Mouse (Mus musculus): Measurements from ENCODE around the gene St6galnac3.

Gene St6galnac3

GRCm38 (mm10) chr3:153337221-153337620, 387.8 kb downstream of the St6galnac3 start:
- DNase-seq = no peak

- DNase-seq = no peak
These were observed 390.7 kb downstream of the St6galnac3 start for GRCm38 (mm10) chr3:153334152-153334825.

GRCm38 (mm10) chr3:153324307-153324706, 400.7 kb downstream of the St6galnac3 start:
- DNase-seq = no peak

DNA sequence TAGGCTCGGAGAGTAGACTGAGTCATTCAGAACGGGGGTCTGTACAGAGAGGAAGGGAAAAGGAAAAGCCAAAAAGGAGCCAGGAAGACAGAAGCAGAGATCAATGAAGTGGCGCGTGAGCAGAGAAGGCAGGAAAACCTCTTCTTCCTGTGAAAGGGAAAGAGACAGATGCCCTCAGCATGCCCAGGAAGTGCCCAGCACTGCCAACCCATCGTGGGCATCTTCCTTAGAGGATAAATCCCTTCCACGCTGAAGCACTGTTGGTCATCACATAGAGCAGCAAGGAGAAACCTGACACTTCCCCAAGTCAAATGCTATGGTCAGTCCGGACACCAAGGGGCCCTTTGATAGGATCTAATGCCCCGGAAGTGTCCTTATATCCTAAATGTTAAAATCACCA, 401.5 kb downstream of the St6galnac3 start:
- DNase-seq = no peak

DNA sequence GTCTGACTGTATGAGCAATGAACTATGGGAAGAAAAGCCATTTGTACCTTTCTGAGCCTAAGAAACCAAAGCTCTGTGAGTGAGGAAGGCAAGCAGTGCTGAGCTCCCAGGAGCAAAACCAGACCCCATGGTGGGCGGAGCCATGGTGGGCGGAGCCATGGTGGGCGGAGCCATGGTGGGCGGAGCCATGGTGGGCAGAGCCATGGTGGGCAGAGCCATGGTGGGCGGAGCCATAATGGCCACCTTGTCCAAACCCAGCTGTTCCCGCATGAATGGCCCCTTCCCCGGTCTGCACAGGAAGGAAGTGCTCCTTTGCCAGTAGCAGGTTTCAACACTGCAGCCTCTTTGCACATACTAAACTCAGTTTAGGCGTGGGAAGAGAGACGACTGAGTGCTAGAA, 411.4 kb downstream of the St6galnac3 start:
- no peak for DNase-seq

DNA sequence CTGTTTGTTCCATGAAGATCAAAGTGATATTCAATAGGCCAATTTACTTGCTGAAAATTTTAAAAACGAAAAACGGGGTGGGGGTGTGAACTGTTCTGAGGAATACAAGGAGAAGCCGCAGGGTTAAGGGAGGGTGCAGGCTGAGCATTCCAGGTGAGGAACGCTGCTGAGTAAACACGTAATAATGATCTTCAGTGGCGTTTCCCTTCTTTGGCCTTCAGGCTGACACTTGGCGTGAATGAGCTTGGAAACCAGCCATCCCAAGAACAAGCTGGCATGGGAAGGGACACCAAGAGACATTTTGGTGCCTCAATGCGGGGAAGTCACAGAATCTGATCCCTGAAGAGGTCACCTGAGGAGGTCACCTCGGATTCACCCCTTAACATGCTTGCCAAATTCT, 411.8 kb downstream of the St6galnac3 start:
- no peak for DNase-seq

- no peak for DNase-seq
These were observed 413.0 kb downstream of the St6galnac3 start for GRCm38 (mm10) chr3:153312006-153312405.

- no peak for DNase-seq
These were observed 416.6 kb downstream of the St6galnac3 start for GRCm38 (mm10) chr3:153308379-153308778.

GRCm38 (mm10) chr3:153305153-153305552, 419.8 kb downstream of the St6galnac3 start:
- no peak for DNase-seq

GRCm38 (mm10) chr3:153302376-153302775, 422.6 kb downstream of the St6galnac3 start:
- peak; percentile 41 for DNase-seq

DNA sequence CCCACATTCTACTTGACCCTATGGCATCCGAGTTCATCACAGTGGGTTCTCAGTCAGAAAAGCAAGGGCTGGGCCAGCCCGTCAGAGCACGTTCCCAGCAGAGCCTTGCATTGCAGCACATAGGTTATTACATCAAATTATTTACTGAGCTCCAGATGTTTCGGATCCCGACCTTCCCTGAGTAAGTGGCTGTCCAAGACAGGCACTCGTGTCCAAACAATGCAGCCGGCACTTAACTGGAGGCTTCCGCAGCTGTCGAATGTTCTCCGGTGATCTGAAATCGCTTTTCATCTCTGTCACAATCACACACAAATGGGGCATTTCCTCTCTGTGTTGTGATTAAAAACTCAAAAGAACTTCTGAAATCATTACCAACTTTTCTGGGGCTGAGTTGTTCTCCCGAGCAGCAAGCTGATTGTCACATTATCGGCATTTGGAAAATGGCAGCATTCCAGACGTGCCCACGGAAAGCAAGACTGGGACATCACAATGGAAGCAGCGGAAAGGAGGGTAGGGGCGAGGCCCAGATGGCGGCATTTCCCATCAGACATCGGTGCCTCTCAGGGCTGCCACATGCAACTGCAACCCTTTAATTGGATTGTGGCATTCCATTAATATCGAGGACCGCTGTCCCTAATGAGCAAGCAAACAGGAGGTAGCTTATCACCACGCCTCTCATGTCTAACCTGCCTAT, 428.5 kb downstream of the St6galnac3 start:
- peak; percentile 41 for DNase-seq

DNA sequence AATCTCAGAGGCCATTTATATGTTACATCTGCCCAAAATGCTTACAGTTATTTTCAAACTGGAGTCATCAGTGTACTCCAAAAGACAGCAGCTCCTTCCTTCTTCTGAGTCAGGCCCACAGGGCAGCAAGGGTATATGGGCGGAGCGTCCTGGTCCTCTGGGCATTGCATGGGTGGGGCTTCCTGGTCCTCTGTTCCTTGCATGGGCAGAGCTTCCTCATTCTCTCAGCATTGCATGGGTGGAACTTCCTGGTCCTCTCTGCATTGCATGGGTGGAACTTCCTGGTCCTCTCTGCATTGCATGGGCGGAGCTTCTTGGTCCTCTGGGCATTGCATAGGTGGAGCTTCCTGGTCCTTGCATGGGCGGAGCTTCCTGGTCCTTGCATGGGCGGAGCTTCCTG, 432.1 kb downstream of the St6galnac3 start:
- DNase-seq = no peak

- DNase-seq = no peak
These were observed 432.6 kb downstream of the St6galnac3 start for GRCm38 (mm10) chr3:153292363-153292762.

DNA sequence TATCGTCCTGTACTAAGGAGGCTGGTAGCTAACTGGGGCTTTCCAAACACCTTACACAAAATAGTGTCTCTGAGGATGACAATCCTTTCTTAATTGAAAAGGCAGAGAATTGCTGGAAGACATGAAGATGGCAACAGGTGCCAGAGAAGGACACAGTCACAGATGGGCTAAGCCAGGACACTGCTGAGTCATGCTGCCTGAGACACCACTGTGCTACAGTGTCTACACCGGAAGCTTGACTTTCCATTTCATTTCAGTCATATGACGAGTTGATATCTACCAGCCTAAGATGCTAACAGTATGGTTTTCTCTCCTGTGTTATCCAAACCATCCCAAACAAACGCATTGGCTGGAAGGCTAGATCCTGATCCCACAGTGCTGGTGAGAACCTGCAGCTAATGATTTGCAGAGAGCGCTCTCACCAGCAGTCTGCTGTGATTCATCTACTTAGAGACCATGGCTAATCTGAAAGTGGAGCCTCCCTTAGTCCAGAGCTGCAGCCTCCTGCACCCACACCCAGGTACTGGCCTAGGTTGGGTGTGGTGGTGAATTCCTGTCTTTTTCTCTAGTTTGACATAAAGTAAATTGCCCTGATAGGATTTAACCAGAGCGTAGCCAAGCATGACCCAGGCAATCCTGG, 433.4 kb downstream of the St6galnac3 start:
- no peak for DNase-seq

- DNase-seq = peak; percentile 17
These were observed 435.0 kb downstream of the St6galnac3 start for GRCm38 (mm10) chr3:153289971-153290370.

GRCm38 (mm10) chr3:153287564-153287963, 437.4 kb downstream of the St6galnac3 start:
- no peak for DNase-seq

GRCm38 (mm10) chr3:153287081-153287480, 437.9 kb downstream of the St6galnac3 start:
- DNase-seq = no peak

DNA sequence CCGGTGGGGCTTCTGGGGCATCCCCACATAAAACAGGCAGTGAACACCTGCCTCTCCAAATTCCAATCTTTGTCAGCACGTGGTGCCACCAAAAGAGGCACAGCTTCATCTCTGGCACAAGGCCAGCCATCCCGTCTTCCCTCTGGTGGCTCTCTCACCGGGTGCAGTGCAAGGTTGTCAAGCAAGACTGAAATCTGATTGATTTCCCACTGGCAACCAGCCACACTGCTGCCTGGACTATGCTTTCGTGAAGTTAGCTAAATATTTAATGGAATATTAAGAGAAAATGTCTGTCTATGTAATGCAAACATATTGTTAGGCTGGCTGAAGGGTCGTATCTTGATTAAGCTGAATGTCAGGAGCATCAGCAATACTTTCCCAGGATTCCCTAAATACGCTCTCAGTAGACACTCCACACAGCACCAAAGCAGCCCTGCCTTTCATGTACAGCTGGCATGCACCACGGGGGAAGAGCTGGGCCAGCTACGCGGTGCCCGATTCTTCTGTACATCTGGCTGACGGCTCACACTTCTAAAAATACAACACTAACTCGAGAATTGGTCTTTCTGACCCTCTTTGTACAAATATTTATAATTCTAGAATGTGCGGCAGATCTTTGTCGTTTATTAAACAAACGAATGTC, 442.7 kb downstream of the St6galnac3 start:
- DNase-seq = no peak

DNA sequence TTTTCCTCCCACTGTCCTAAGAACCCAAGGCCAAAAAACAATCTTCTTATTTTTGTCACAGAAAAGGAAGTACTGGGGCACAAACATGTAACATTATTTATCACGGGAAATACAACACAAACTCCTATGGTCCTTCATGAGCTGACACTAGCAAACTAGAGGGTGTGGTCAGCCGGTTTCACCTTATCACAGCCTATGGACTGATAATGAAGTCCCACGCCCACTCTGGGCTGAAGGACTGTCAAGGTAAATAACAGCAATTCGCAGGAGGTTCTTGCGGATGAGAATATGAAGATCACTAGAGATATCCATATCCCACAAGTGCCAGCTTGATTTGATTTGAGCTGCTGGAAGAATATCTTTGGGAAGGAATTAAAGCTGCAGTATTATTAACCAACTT, 446.7 kb downstream of the St6galnac3 start:
- no peak for DNase-seq

DNA sequence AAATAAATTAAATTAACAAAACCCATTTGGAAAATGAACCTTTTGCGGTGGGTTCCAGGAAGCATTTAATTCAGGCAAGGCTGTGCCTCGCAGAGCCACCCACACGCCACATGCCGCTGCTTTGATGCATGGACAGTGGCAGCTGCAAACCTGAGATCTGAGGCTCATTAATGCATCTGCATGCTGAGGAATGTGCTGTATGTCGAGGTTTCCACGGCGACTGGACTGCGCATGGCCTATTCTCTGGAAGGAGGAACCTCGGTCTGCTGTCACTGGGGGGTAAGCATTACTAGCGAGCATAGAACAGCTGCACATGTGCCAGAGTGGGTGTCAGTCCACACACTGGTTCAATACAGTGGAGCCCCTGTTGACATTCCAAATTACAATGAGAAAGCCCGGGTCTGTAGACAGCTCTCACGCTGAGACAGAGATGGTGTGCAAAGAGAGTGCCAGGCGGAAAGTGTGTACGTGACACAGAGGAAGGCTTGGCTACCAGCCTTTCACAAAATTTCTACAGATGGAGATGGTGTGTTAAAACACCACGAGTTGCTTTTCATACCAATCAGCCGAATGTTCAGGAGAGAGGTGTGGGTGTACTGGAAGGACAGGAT, 447.5 kb downstream of the St6galnac3 start:
- DNase-seq = peak; percentile 65

GRCm38 (mm10) chr3:153276830-153277388, 448.1 kb downstream of the St6galnac3 start:
- DNase-seq = no peak

DNA sequence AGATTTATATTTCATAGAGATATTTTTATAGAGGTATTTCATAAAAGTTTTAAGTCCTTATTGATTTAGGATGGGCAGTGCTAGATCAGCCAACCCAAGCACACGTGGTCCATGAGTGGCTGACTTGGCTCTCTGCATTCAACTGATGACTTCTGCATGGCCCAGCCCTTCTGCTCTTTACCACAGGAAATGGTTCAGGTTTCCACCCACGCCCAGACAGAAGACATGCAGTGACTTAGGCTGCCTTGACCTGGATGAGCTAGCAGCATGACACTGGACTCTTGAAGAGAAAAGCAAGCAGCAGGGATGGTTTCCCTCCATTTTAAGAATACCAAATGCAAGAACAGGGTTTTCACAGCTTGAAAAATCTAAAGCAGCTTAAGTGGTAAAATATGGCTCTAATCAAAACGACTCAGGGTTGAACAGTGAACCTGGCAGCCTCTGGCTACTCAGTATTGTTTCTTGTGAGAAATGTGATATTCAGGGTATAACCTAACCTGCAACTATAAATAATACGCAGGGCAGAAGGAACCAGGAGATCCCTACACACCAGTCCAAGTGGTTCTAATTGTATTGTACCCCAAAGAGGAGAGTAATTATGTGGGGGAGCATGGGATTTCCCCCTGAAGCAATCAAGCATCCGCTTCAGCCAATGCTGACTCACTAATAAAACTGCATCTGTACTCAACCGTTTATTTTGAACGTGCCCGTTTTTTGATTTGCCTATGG, 448.7 kb downstream of the St6galnac3 start:
- no peak for DNase-seq
